8 mouse cellular contexts compared by ENCODE assay signal in genomic region chr11:105313633-105314014, GRCm38 (mm10). TPM values are rescaled to one million over a fixed set of nuclear protein-coding genes. Genes with fewer than 3 reads are reported as not detected.
DNase-seq lines count a peak whose midpoint lies in the region; ATAC-seq and TF ChIP-seq lines count a peak whose summit lies in the region.

No protein-coding gene starts in this region.

- no peak overlapping the region for H3K4me2 ChIP-seq in embryonic facial prominence, embryonic 14.5 days (ENCODE audit: low read depth, low read length)
- no peak overlapping the region for H3K4me2 ChIP-seq in midbrain, embryonic 12.5 days (replicated peaks)

- H3K36me3 ChIP-seq in kidney, adult 2 months (ENCODE audit: control insufficient read depth, insufficient read depth, low read length): no peaks in the 10 kb centered on the region
- H3K36me3 ChIP-seq in embryonic facial prominence, embryonic 14.5 days (ENCODE audit: control insufficient read depth, insufficient read depth, low read length): peaks cover 9% of the 10 kb centered on the region; the same call in 1 of the 2 replicates
- H3K36me3 ChIP-seq in hindbrain, embryonic 10.5 days: no peaks in the 10 kb centered on the region
- no peaks in the 10 kb centered on the region for H3K36me3 ChIP-seq in midbrain, embryonic 12.5 days

- TF ChIP-seq CTCF in kidney, adult 2 months (conservative IDR thresholded peaks at IDR 0.05; ENCODE audit: insufficient read depth, insufficient read length, low read depth, low read length): no peak

- H3K4me3 ChIP-seq in kidney, adult 2 months (ENCODE audit: insufficient read depth, low read depth, low read length): no peak overlapping the region
- H3K4me3 ChIP-seq in embryonic facial prominence, embryonic 14.5 days (ENCODE audit: low read depth, low read length): no peak overlapping the region
- H3K4me3 ChIP-seq in hindbrain, embryonic 10.5 days: peak overlapping the region; percentile 0; the same call in 1 of the 2 replicates
- H3K4me3 ChIP-seq in midbrain, embryonic 12.5 days: no peak overlapping the region

- H3K9ac ChIP-seq in embryonic facial prominence, embryonic 14.5 days (ENCODE audit: low read depth, low read length): no peak overlapping the region
- H3K9ac ChIP-seq in midbrain, embryonic 12.5 days (replicated peaks): 0 out of 2 replicates have a peak overlapping the region, but pooled peaks have one; percentile 24

- H3K27me3 ChIP-seq in kidney, adult 2 months (replicated peaks; ENCODE audit: control insufficient read depth, insufficient read depth, low read length): no peaks in the 10 kb centered on the region
- no peaks in the 10 kb centered on the region for H3K27me3 ChIP-seq in embryonic facial prominence, embryonic 14.5 days (replicated peaks; ENCODE audit: control insufficient read depth, insufficient read depth, low read length)
- no peaks in the 10 kb centered on the region for H3K27me3 ChIP-seq in hindbrain, embryonic 10.5 days (ENCODE audit: insufficient read depth, poor library complexity, severe bottlenecking)
- no peaks in the 10 kb centered on the region for H3K27me3 ChIP-seq in midbrain, embryonic 12.5 days

- no peak for DNase-seq in kidney, adult 2 months
- DNase-seq in kidney, postnatal 10 days: no peak
- no peak for DNase-seq in embryonic facial prominence, embryonic 14.5 days (ENCODE audit: low spot score)
- no peak for DNase-seq in hindbrain, embryonic 10.5 days (ENCODE audit: low spot score)
- DNase-seq in cerebellum, postnatal 10 days: no peak
- no peak for DNase-seq in thymus, postnatal 36 days
- no peak for DNase-seq in cerebellum, postnatal 14 days

- WGBS in kidney, adult 2 months: 65% methylated on average over 8 of the region's 8 CpGs
- WGBS in embryonic facial prominence, embryonic 14.5 days: 19% methylated on average over 8 of the region's 8 CpGs
- 28% methylated on average over 8 of the region's 8 CpGs for WGBS in hindbrain, embryonic 10.5 days
- WGBS in midbrain, embryonic 12.5 days: 17% methylated on average over 8 of the region's 8 CpGs

- no peak for TF ChIP-seq POLR2A in kidney, adult 2 months (IDR thresholded peaks at IDR 0.05; ENCODE audit: low read depth, low read length)

- ATAC-seq in embryonic facial prominence, embryonic 14.5 days (ENCODE audit: low read depth): no peak
- no peak; the same call in 1 of the 2 replicates for ATAC-seq in midbrain, embryonic 12.5 days (ENCODE audit: low FRiP score, low read depth)

- H3K9me3 ChIP-seq in embryonic facial prominence, embryonic 14.5 days (ENCODE audit: control insufficient read depth, low read length): no peaks in the 10 kb centered on the region
- H3K9me3 ChIP-seq in hindbrain, embryonic 10.5 days: no peaks in the 10 kb centered on the region
- H3K9me3 ChIP-seq in midbrain, embryonic 12.5 days: no peaks in the 10 kb centered on the region

- peaks cover 14% of the 10 kb centered on the region; the same call in 1 of the 2 replicates for H3K4me1 ChIP-seq in kidney, adult 2 months (ENCODE audit: control insufficient read depth, insufficient read depth, low read length)
- peaks cover 41% of the 10 kb centered on the region for H3K4me1 ChIP-seq in embryonic facial prominence, embryonic 14.5 days (ENCODE audit: control insufficient read depth, insufficient read depth, low read length)
- H3K4me1 ChIP-seq in hindbrain, embryonic 10.5 days (replicated peaks): peaks cover 56% of the 10 kb centered on the region
- H3K4me1 ChIP-seq in midbrain, embryonic 12.5 days: peaks cover 39% of the 10 kb centered on the region

- H3K27ac ChIP-seq in kidney, adult 2 months (ENCODE audit: insufficient read depth, low read depth, low read length): peak overlapping the region; percentile 49
- H3K27ac ChIP-seq in embryonic facial prominence, embryonic 14.5 days (replicated peaks; ENCODE audit: low read depth, low read length): peak overlapping the region; percentile 72
- H3K27ac ChIP-seq in hindbrain, embryonic 10.5 days: peak overlapping the region; percentile 80
- peak overlapping the region; percentile 43 for H3K27ac ChIP-seq in midbrain, embryonic 12.5 days (replicated peaks)

RNA-seq across cellular contexts. Expression of gene Mrc2, which starts 21.2 kb away (rescaled TPM):
- 23.7 and 28.3 TPM in 2 replicates for polyA plus RNA-seq in kidney, adult 2 months (2012; rRNA removed)
- polyA plus RNA-seq in embryonic facial prominence, embryonic 14.5 days (2014; fragmentation: Nextera tagmentation; extraction: Ambion mirVana): 23.9 and 27.3 TPM in 2 replicates
- polyA plus RNA-seq in hindbrain, embryonic 10.5 days (2016; fragmentation: Nextera tagmentation; extraction: Ambion mirVana): 19.7 and 19.8 TPM in 2 replicates
- polyA plus RNA-seq in midbrain, embryonic 12.5 days (2016; fragmentation: Nextera tagmentation; extraction: Ambion mirVana): 15.1 and 18.7 TPM in 2 replicates
